In genomic region chr7:99146011-99146410, GRCm38 (mm10) we compare ENCODE assay signal across 14 mouse cellular contexts. TPM values are rescaled to one million over a fixed set of nuclear protein-coding genes. Genes with fewer than 3 reads are reported as not detected.
DNase-seq lines count a peak whose midpoint lies in the region; ATAC-seq and TF ChIP-seq lines count a peak whose summit lies in the region.
"Had no signal": no experiment of that assay in that cellular context is flagged by ENCODE, and none has a peak within 500 bp of the region (broad histone marks: within the 10 kb centered on the region; RNA-seq: fewer than 3 reads in every experiment).

No protein-coding gene starts in this region.

- no peak for TF ChIP-seq POLR2A in liver, adult 2 months (IDR thresholded peaks at IDR 0.05; ENCODE audit: extremely low read depth, insufficient read depth, low read length)
- TF ChIP-seq POLR2A in thymus, adult 2 months (IDR thresholded peaks at IDR 0.05; ENCODE audit: control insufficient read depth, extremely low read depth, insufficient read depth, low read length, poor library complexity) = no peak

- no peak overlapping the region for H3K27ac ChIP-seq in liver, adult 2 months (replicated peaks; ENCODE audit: insufficient read depth, low read depth, low read length)
- no peak overlapping the region for H3K27ac ChIP-seq in liver, embryonic 11.5 days (ENCODE audit: low read depth, low read length)
- H3K27ac ChIP-seq in limb, embryonic 10.5 days = no peak overlapping the region
- no peak overlapping the region for H3K27ac ChIP-seq in thymus, adult 2 months (ENCODE audit: control insufficient read depth, insufficient read depth, low read length)
- H3K27ac ChIP-seq: hindbrain, embryonic 10.5 days; layer of hippocampus, adult 2 months had no signal

- no peak overlapping the region for H3K4me3 ChIP-seq in liver, adult 2 months (ENCODE audit: insufficient read depth, low read depth, low read length)
- H3K4me3 ChIP-seq in liver, embryonic 11.5 days (ENCODE audit: low read depth, low read length) = no peak overlapping the region
- H3K4me3 ChIP-seq in limb, embryonic 10.5 days = no peak overlapping the region
- no peak overlapping the region for H3K4me3 ChIP-seq in thymus, adult 2 months (ENCODE audit: control insufficient read depth, insufficient read depth, low read length)
- H3K4me3 ChIP-seq: hindbrain, embryonic 10.5 days; layer of hippocampus, adult 2 months had no signal

- H3K4me1 ChIP-seq in liver, adult 2 months (ENCODE audit: control insufficient read depth, insufficient read depth, low read length) = peaks cover 9% of the 10 kb centered on the region; the same call in 1 of the 2 replicates
- H3K4me1 ChIP-seq in liver, embryonic 11.5 days (replicated peaks; ENCODE audit: control insufficient read depth, insufficient read depth, low read length) = 0 out of 2 replicates have a peak, but pooled peaks cover 7% of the 10 kb centered on the region
- peaks cover 30% of the 10 kb centered on the region for H3K4me1 ChIP-seq in limb, embryonic 10.5 days
- peaks cover 25% of the 10 kb centered on the region for H3K4me1 ChIP-seq in thymus, adult 2 months (replicated peaks; ENCODE audit: control insufficient read depth, insufficient read depth, low read length)

- H3K9me3 ChIP-seq in liver, embryonic 11.5 days (ENCODE audit: control insufficient read depth, low read length) = no peaks in the 10 kb centered on the region
- H3K9me3 ChIP-seq in limb, embryonic 10.5 days (replicated peaks) = no peaks in the 10 kb centered on the region
- H3K9me3 ChIP-seq: hindbrain, embryonic 10.5 days had no signal

- TF ChIP-seq CTCF in liver, adult 2 months (IDR thresholded peaks at IDR 0.05; ENCODE audit: low read depth, low read length) = no peak
- TF ChIP-seq CTCF in thymus, adult 2 months (IDR thresholded peaks at IDR 0.05; ENCODE audit: borderline replicate concordance, control insufficient read depth, extremely low read depth, insufficient read depth, low read length, poor library complexity) = no peak

- no peak overlapping the region for H3K9ac ChIP-seq in liver, adult 2 months (ENCODE audit: low read depth, low read length)
- no peak overlapping the region for H3K9ac ChIP-seq in liver, embryonic 11.5 days (ENCODE audit: low read depth, low read length)

- ATAC-seq in liver, embryonic 11.5 days (replicated peaks; ENCODE audit: low FRiP score) = no peak
- ATAC-seq in megakaryocyte, adult 5-6 weeks (ENCODE audit: poor library complexity, severe bottlenecking) = peak; percentile 6; the same call in 1 of the 2 replicates
- ATAC-seq: intestine, embryonic 16.5 days had no signal

- no peak overlapping the region for H3K4me2 ChIP-seq in liver, embryonic 11.5 days
- H3K4me2 ChIP-seq: midbrain, embryonic 11.5 days had no signal

- 17% methylated on average over 7 of the region's 7 CpGs for WGBS in liver, adult 2 months
- 39% methylated on average over 7 of the region's 7 CpGs for WGBS in liver, embryonic 11.5 days
- WGBS in limb, embryonic 10.5 days = 57% methylated on average over 7 of the region's 7 CpGs
- 82% methylated on average over 7 of the region's 7 CpGs for WGBS in thymus, adult 2 months

- no peaks in the 10 kb centered on the region for H3K79me2 ChIP-seq in liver, adult 2 months (ENCODE audit: control insufficient read depth, insufficient read depth, low read length)

- no peaks in the 10 kb centered on the region for H3K36me3 ChIP-seq in liver, adult 2 months (ENCODE audit: control insufficient read depth, insufficient read depth, low read length)
- H3K36me3 ChIP-seq in liver, embryonic 11.5 days (ENCODE audit: control insufficient read depth, insufficient read depth, low read length) = no peaks in the 10 kb centered on the region
- H3K36me3 ChIP-seq in limb, embryonic 10.5 days = no peaks in the 10 kb centered on the region
- no peaks in the 10 kb centered on the region for H3K36me3 ChIP-seq in thymus, adult 2 months (ENCODE audit: control insufficient read depth, insufficient read depth, low read length)
- H3K36me3 ChIP-seq: hindbrain, embryonic 10.5 days had no signal

- DNase-seq in liver, adult 2 months (ENCODE audit: extremely low read depth, low read depth, low spot score) = peak; percentile 57
- no peak for DNase-seq in liver, embryonic 11.5 days (ENCODE audit: low spot score)
- peak; percentile 47 for DNase-seq in adipocyte (ENCODE audit: low spot score)
- peak; percentile 27 for DNase-seq in limb, embryonic 10.5 days (ENCODE audit: low spot score)
- no peak for DNase-seq in kidney, adult 9 months
- no peak for DNase-seq in frontal cortex, postnatal 36 days (ENCODE audit: low spot score in 2 of 2)
- DNase-seq in thymus, adult 2 months = no peak
- DNase-seq: cerebellum, adult 8-10 months; embryo, embryonic 11 days had no signal

- no peaks in the 10 kb centered on the region for H3K27me3 ChIP-seq in liver, adult 2 months (ENCODE audit: control insufficient read depth, insufficient read depth, low read length)
- no peaks in the 10 kb centered on the region for H3K27me3 ChIP-seq in liver, embryonic 11.5 days (replicated peaks; ENCODE audit: control insufficient read depth, insufficient read depth, low read length)
- H3K27me3 ChIP-seq in limb, embryonic 10.5 days (ENCODE audit: low read depth, poor library complexity, severe bottlenecking) = no peaks in the 10 kb centered on the region
- H3K27me3 ChIP-seq in thymus, adult 2 months (ENCODE audit: control insufficient read depth, insufficient read depth, low read length) = no peaks in the 10 kb centered on the region

RNA-seq across cellular contexts. Expression of gene Uvrag, which starts 5.1 kb away (rescaled TPM):
- total RNA-seq in liver, adult 2 months (2014; rRNA removed) = 18.3 and 19.9 TPM in 2 replicates
- polyA plus RNA-seq in liver, adult 2 months (2012; rRNA removed) = 11.4 and 12.2 TPM in 2 replicates
- polyA plus RNA-seq in liver, embryonic 11.5 days (2014; fragmentation: Nextera tagmentation; extraction: Ambion mirVana) = 14.5 and 16.2 TPM in 2 replicates
- 10.5 and 12.0 TPM in 2 replicates for polyA plus RNA-seq in limb, embryonic 10.5 days (2016; fragmentation: Nextera tagmentation; extraction: Ambion mirVana)
- 37.2 and 42.4 TPM in 2 replicates for total RNA-seq in megakaryocyte, adult 5-6 weeks (2015)
- total RNA-seq in megakaryocyte, adult 5-6 weeks (2017) = 43.1 and 50.8 TPM in 2 replicates
- polyA plus RNA-seq in thymus, adult 2 months (2012; rRNA removed) = 74.6 and 144 TPM in 2 replicates

RNA-seq across cellular contexts. Expression of gene Dgat2, which starts 36.5 kb away (rescaled TPM):
- 464 and 499 TPM in 2 replicates for total RNA-seq in liver, adult 2 months (2014; rRNA removed)
- 610 and 703 TPM in 2 replicates for polyA plus RNA-seq in liver, adult 2 months (2012; rRNA removed)
- polyA plus RNA-seq in liver, embryonic 11.5 days (2014; fragmentation: Nextera tagmentation; extraction: Ambion mirVana) = 59.9 and 60.1 TPM in 2 replicates
- 14.2 and 15.0 TPM in 2 replicates for polyA plus RNA-seq in limb, embryonic 10.5 days (2016; fragmentation: Nextera tagmentation; extraction: Ambion mirVana)
- 10.8 and 11.3 TPM in 2 replicates for total RNA-seq in megakaryocyte, adult 5-6 weeks (2015)
- total RNA-seq in megakaryocyte, adult 5-6 weeks (2017) = 9.1 and 14.0 TPM in 2 replicates
- 122 and 130 TPM in 2 replicates for polyA plus RNA-seq in thymus, adult 2 months (2012; rRNA removed)

Comparison
In these comparisons a context has a peak if more than half of its experiments do, and no peak if none do; other contexts are left out.
1. DNase-seq: peak in liver, adult 2 months (single experiment), adipocyte (single experiment) and limb, embryonic 10.5 days (single experiment); none in liver, embryonic 11.5 days (single experiment), kidney, adult 9 months (single experiment), frontal cortex, postnatal 36 days (0 of 2) and thymus, adult 2 months (single experiment).